Mouse (Mus musculus) cerebellum, postnatal 36 days (tissue): ENCODE measurements around the gene Htr1b.

Source experiments
- DNase-seq, 2 experiments: peaks; one replicate each; pipeline ENCODE4 v3.0.0; 2021 to 2022; ENCODE audit warnings: mixed read lengths in 2 of 2

The Htr1b gene

GRCm38 (mm10) chr9:81633437-81633973 lies at the start of gene Htr1b:
TSS of gene Htr1b (minus strand) at chr9:81633828.
- DNase-seq, result peak; percentile 7 to 10

GRCm38 (mm10) chr9:81676716-81677115 lies 43.1 kb upstream of the Htr1b start:
- no peak for DNase-seq

GRCm38 (mm10) chr9:81637486-81637885 lies 3.9 kb upstream of the Htr1b start:
- DNase-seq, result no peak

GRCm38 (mm10) chr9:81635109-81635508 lies 1.5 kb upstream of the Htr1b start:
- DNase-seq, result no peak

- DNase-seq, result no peak
These were observed 535 bp upstream of the Htr1b start for GRCm38 (mm10) chr9:81634163-81634562.

- DNase-seq, result peak; percentile 7 to 8
These were observed 742 bp downstream of the Htr1b start for GRCm38 (mm10) chr9:81632736-81633436.

- DNase-seq, result no peak
These were observed 1.4 kb downstream of the Htr1b start for GRCm38 (mm10) chr9:81632191-81632735.

- DNase-seq, result peak in 1 of 2 experiments; percentile 3
These were observed 2.0 kb downstream of the Htr1b start for GRCm38 (mm10) chr9:81631581-81632091.

- DNase-seq, result peak; percentile 58 to 71
These were observed 6.6 kb downstream of the Htr1b start for GRCm38 (mm10) chr9:81626899-81627606.

GRCm38 (mm10) chr9:81625898-81626297 lies 7.7 kb downstream of the Htr1b start:
- DNase-seq, result no peak

GRCm38 (mm10) chr9:81622873-81623272 lies 10.8 kb downstream of the Htr1b start:
- no peak for DNase-seq

GRCm38 (mm10) chr9:81611022-81611421 lies 22.6 kb downstream of the Htr1b start:
- no peak for DNase-seq
